Mouse (Mus musculus) layer of hippocampus, postnatal 36 days (tissue): ENCODE data around the gene Lce1h. TPM values are rescaled to one million over a fixed set of nuclear protein-coding genes. Genes with fewer than 3 reads are reported as not detected.

Experiments used
- DNase-seq, 2 experiments: peaks; one replicate each; pipeline ENCODE4 v3.0.0; 2022
- total RNA-seq, 2 experiments: library from RNA; stranded (reverse); gene quantifications; 2 replicates each; pipeline ENCODE4 v1.2.3; 2021

Lce1h gene
- total RNA-seq = not detected

GRCm38 (mm10) chr3:92764965-92765364, at the start of gene Lce1h:
TSS of gene Lce1h (minus strand) at chr3:92765065.
- DNase-seq = no peak

- DNase-seq = no peak
Observed at GRCm38 (mm10) chr3:92807791-92808190, 42.9 kb upstream of the Lce1h start, which contains the start of gene Lce1k. TSS of gene Lce1k (minus strand) at chr3:92807891.

- DNase-seq = no peak
Observed at GRCm38 (mm10) chr3:92790414-92790813, 25.5 kb upstream of the Lce1h start, which contains the start of gene Lce1j. TSS of gene Lce1j (minus strand) at chr3:92790514.

GRCm38 (mm10) chr3:92778799-92779198, 13.9 kb upstream of the Lce1h start, which contains the start of gene Lce1i:
TSS of gene Lce1i (minus strand) at chr3:92778899.
- no peak for DNase-seq

- no peak for DNase-seq
Observed at GRCm38 (mm10) chr3:92771573-92771972, 6.7 kb upstream of the Lce1h start.

- no peak for DNase-seq
Observed at GRCm38 (mm10) chr3:92753197-92753596, 11.7 kb downstream of the Lce1h start.

GRCm38 (mm10) chr3:92752238-92752637, 12.6 kb downstream of the Lce1h start, which contains the start of gene Lce1g:
TSS of gene Lce1g (minus strand) at chr3:92752338.
- DNase-seq = no peak

- DNase-seq = no peak
Observed at GRCm38 (mm10) chr3:92738996-92739395, 25.9 kb downstream of the Lce1h start, which contains the start of gene Gm38119. TSS of gene Gm38119 (minus strand) at chr3:92739096.

GRCm38 (mm10) chr3:92722631-92723030, 42.2 kb downstream of the Lce1h start:
- DNase-seq = no peak

GRCm38 (mm10) chr3:92720250-92720649, 44.6 kb downstream of the Lce1h start, which contains the start of gene Lce1f:
TSS of gene Lce1f (minus strand) at chr3:92720350.
- DNase-seq = no peak

- DNase-seq = no peak
Observed at GRCm38 (mm10) chr3:92715122-92715521, 49.7 kb downstream of the Lce1h start.

Other genes with a start within 250 kb of the Lce1h start
- not detected for gene 2310046K23Rik, start 230.6 kb downstream of the Lce1h start, total RNA-seq
- gene Ivl, start 191.3 kb downstream of the Lce1h start, total RNA-seq = not detected
- gene Smcp, start 176.1 kb downstream of the Lce1h start, total RNA-seq = not detected
- gene 2210017I01Rik, start 157.6 kb downstream of the Lce1h start, total RNA-seq = not detected
- gene Lce6a, start 143.4 kb downstream of the Lce1h start, total RNA-seq = not detected
- not detected for gene Lce1a1, start 116.8 kb downstream of the Lce1h start, total RNA-seq
- not detected for gene Lce1b, start 108.1 kb downstream of the Lce1h start, total RNA-seq
- not detected for gene Lce1a2, start 94.8 kb downstream of the Lce1h start, total RNA-seq
- gene Lce1c, start 85.8 kb downstream of the Lce1h start, total RNA-seq = not detected
- not detected for gene Lce1d, start 77.9 kb downstream of the Lce1h start, total RNA-seq
- gene Lce1e, start 56.0 kb downstream of the Lce1h start, total RNA-seq = not detected
- not detected for gene Lce1f, start 44.7 kb downstream of the Lce1h start, total RNA-seq
- gene Gm38119, start 26.0 kb downstream of the Lce1h start, total RNA-seq = not detected
- gene Lce1g, start 12.7 kb downstream of the Lce1h start, total RNA-seq = not detected
- not detected for gene Lce1i, start 13.8 kb upstream of the Lce1h start, total RNA-seq
- gene Lce1j, start 25.4 kb upstream of the Lce1h start, total RNA-seq = not detected
- gene Lce1k, start 42.8 kb upstream of the Lce1h start, total RNA-seq = not detected
- gene Kprp, start 62.2 kb upstream of the Lce1h start, total RNA-seq = not detected
- not detected for gene Lce1l, start 86.2 kb upstream of the Lce1h start, total RNA-seq
- gene 2310050C09Rik, start 105.2 kb upstream of the Lce1h start, total RNA-seq = not detected
- not detected for gene Lce3a, start 161.2 kb upstream of the Lce1h start, total RNA-seq
- not detected for gene Lce3b, start 167.9 kb upstream of the Lce1h start, total RNA-seq
- gene Lce3c, start 179.4 kb upstream of the Lce1h start, total RNA-seq = not detected
- gene Lce3d, start 192.3 kb upstream of the Lce1h start, total RNA-seq = not detected
- gene Lce3e, start 202.0 kb upstream of the Lce1h start, total RNA-seq = not detected
- gene Lce3f, start 227.2 kb upstream of the Lce1h start, total RNA-seq = not detected